Mouse (Mus musculus): ENCODE measurements around the gene Lypd3. TPM values are rescaled to one million over a fixed set of nuclear protein-coding genes. Genes with fewer than 3 reads are reported as not detected.

Gene Lypd3
- 1.2 TPM for polyA plus RNA-seq (2014; fragmentation: Illumina TruSeq; extraction: RNeasy Lipid Tissue Mini Kit (QIAGEN cat#74804); ENCODE audit: low read depth, low replicate concordance)

GRCm38 (mm10) chr7:24636264-24636663, at the start of gene Lypd3:
Gene Lypd3 (plus strand): TSS chr7:24636550.

GRCm38 (mm10) chr7:24587330-24588105, 48.8 kb upstream of the Lypd3 start, which contains the start of the genes Ethe1 and Zfp575:
Gene Ethe1 (plus strand): TSS chr7:24587543.
Gene Zfp575 (minus strand): TSS chr7:24587641.

GRCm38 (mm10) chr7:24610144-24610878, 26.0 kb upstream of the Lypd3 start, which contains the start of gene Phldb3:
Gene Phldb3 (plus strand): TSS chr7:24610763.

GRCm38 (mm10) chr7:24676575-24676974, 40.2 kb downstream of the Lypd3 start, which contains the start of gene Tex101:
Gene Tex101 (minus strand): TSS chr7:24676675.

Other genes with a start within 250 kb of the Lypd3 start
- gene Smg9, start 236.9 kb upstream of the Lypd3 start, polyA plus RNA-seq (2014; fragmentation: Illumina TruSeq; extraction: RNeasy Lipid Tissue Mini Kit (QIAGEN cat#74804); ENCODE audit: low read depth, low replicate concordance), result 26.5 TPM
- gene Irgc1, start 184.3 kb upstream of the Lypd3 start, polyA plus RNA-seq (2014; fragmentation: Illumina TruSeq; extraction: RNeasy Lipid Tissue Mini Kit (QIAGEN cat#74804); ENCODE audit: low read depth, low replicate concordance), result 18.3 TPM
- 6.9 TPM for gene Plaur, start 174.1 kb upstream of the Lypd3 start, polyA plus RNA-seq (2014; fragmentation: Illumina TruSeq; extraction: RNeasy Lipid Tissue Mini Kit (QIAGEN cat#74804); ENCODE audit: low read depth, low replicate concordance)
- gene Cadm4, start 154.5 kb upstream of the Lypd3 start, polyA plus RNA-seq (2014; fragmentation: Illumina TruSeq; extraction: RNeasy Lipid Tissue Mini Kit (QIAGEN cat#74804); ENCODE audit: low read depth, low replicate concordance), result 5.4 TPM
- 3.0 TPM for gene Zfp428, start 129.5 kb upstream of the Lypd3 start, polyA plus RNA-seq (2014; fragmentation: Illumina TruSeq; extraction: RNeasy Lipid Tissue Mini Kit (QIAGEN cat#74804); ENCODE audit: low read depth, low replicate concordance)
- 3.2 TPM for gene AC161166.1, start 124.1 kb upstream of the Lypd3 start, polyA plus RNA-seq (2014; fragmentation: Illumina TruSeq; extraction: RNeasy Lipid Tissue Mini Kit (QIAGEN cat#74804); ENCODE audit: low read depth, low replicate concordance)
- gene Irgq, start 105.9 kb upstream of the Lypd3 start, polyA plus RNA-seq (2014; fragmentation: Illumina TruSeq; extraction: RNeasy Lipid Tissue Mini Kit (QIAGEN cat#74804); ENCODE audit: low read depth, low replicate concordance), result 13.2 TPM
- gene Pinlyp, start 90.4 kb upstream of the Lypd3 start, polyA plus RNA-seq (2014; fragmentation: Illumina TruSeq; extraction: RNeasy Lipid Tissue Mini Kit (QIAGEN cat#74804); ENCODE audit: low read depth, low replicate concordance), result not detected
- gene Xrcc1, start 90.3 kb upstream of the Lypd3 start, polyA plus RNA-seq (2014; fragmentation: Illumina TruSeq; extraction: RNeasy Lipid Tissue Mini Kit (QIAGEN cat#74804); ENCODE audit: low read depth, low replicate concordance), result 31.9 TPM
- gene Ethe1, start 49.0 kb upstream of the Lypd3 start, polyA plus RNA-seq (2014; fragmentation: Illumina TruSeq; extraction: RNeasy Lipid Tissue Mini Kit (QIAGEN cat#74804); ENCODE audit: low read depth, low replicate concordance), result 7.0 TPM
- 0.17 TPM for gene Zfp575, start 48.9 kb upstream of the Lypd3 start, polyA plus RNA-seq (2014; fragmentation: Illumina TruSeq; extraction: RNeasy Lipid Tissue Mini Kit (QIAGEN cat#74804); ENCODE audit: low read depth, low replicate concordance)
- gene Phldb3, start 25.8 kb upstream of the Lypd3 start, polyA plus RNA-seq (2014; fragmentation: Illumina TruSeq; extraction: RNeasy Lipid Tissue Mini Kit (QIAGEN cat#74804); ENCODE audit: low read depth, low replicate concordance), result 4.5 TPM
- 5.0 TPM for gene Tex101, start 40.1 kb downstream of the Lypd3 start, polyA plus RNA-seq (2014; fragmentation: Illumina TruSeq; extraction: RNeasy Lipid Tissue Mini Kit (QIAGEN cat#74804); ENCODE audit: low read depth, low replicate concordance)
- 1.4 TPM for gene BC049730, start 72.7 kb downstream of the Lypd3 start, polyA plus RNA-seq (2014; fragmentation: Illumina TruSeq; extraction: RNeasy Lipid Tissue Mini Kit (QIAGEN cat#74804); ENCODE audit: low read depth, low replicate concordance)
- 1.3 TPM for gene Gm4763, start 90.4 kb downstream of the Lypd3 start, polyA plus RNA-seq (2014; fragmentation: Illumina TruSeq; extraction: RNeasy Lipid Tissue Mini Kit (QIAGEN cat#74804); ENCODE audit: low read depth, low replicate concordance)
- 1.2 TPM for gene Cd177, start 123.8 kb downstream of the Lypd3 start, polyA plus RNA-seq (2014; fragmentation: Illumina TruSeq; extraction: RNeasy Lipid Tissue Mini Kit (QIAGEN cat#74804); ENCODE audit: low read depth, low replicate concordance)
- 509 TPM for gene Ceacam10, start 140.7 kb downstream of the Lypd3 start, polyA plus RNA-seq (2014; fragmentation: Illumina TruSeq; extraction: RNeasy Lipid Tissue Mini Kit (QIAGEN cat#74804); ENCODE audit: low read depth, low replicate concordance)
- 1.8 TPM for gene Gm9844, start 225.7 kb downstream of the Lypd3 start, polyA plus RNA-seq (2014; fragmentation: Illumina TruSeq; extraction: RNeasy Lipid Tissue Mini Kit (QIAGEN cat#74804); ENCODE audit: low read depth, low replicate concordance)
- gene Lypd4, start 233.4 kb downstream of the Lypd3 start, polyA plus RNA-seq (2014; fragmentation: Illumina TruSeq; extraction: RNeasy Lipid Tissue Mini Kit (QIAGEN cat#74804); ENCODE audit: low read depth, low replicate concordance), result 8.7 TPM
- 1.4 TPM for gene Dmrtc2, start 233.5 kb downstream of the Lypd3 start, polyA plus RNA-seq (2014; fragmentation: Illumina TruSeq; extraction: RNeasy Lipid Tissue Mini Kit (QIAGEN cat#74804); ENCODE audit: low read depth, low replicate concordance)
- 1,055 TPM for gene Rps19, start 247.8 kb downstream of the Lypd3 start, polyA plus RNA-seq (2014; fragmentation: Illumina TruSeq; extraction: RNeasy Lipid Tissue Mini Kit (QIAGEN cat#74804); ENCODE audit: low read depth, low replicate concordance)

Data from adipose tissue, adult 10 weeks (tissue).